In genomic region chr1:177796193-177796939, GRCm38 (mm10) we compare ENCODE assay signal across 7 mouse cellular contexts. TPM values are rescaled to one million over a fixed set of nuclear protein-coding genes. Genes with fewer than 3 reads are reported as not detected.
DNase-seq lines count a peak whose midpoint lies in the region; ATAC-seq lines count a peak whose summit lies in the region.

TSS of gene Adss (minus strand) at chr1:177796511.

- H3K4me3 ChIP-seq in embryonic facial prominence, embryonic 12.5 days, result peak within 1 kb of the TSS; percentile 93
- peak within 1 kb of the TSS; percentile 85 for H3K4me3 ChIP-seq in limb, embryonic 11.5 days (ENCODE audit: low read depth, low read length)
- peak within 1 kb of the TSS; percentile 91 for H3K4me3 ChIP-seq in midbrain, embryonic 14.5 days (replicated peaks; ENCODE audit: low read depth, low read length)

- H3K4me2 ChIP-seq in embryonic facial prominence, embryonic 12.5 days (replicated peaks), result peak within 1 kb of the TSS; percentile 68
- peak within 1 kb of the TSS; percentile 70 for H3K4me2 ChIP-seq in limb, embryonic 11.5 days (ENCODE audit: low read depth, severe bottlenecking)
- peak within 1 kb of the TSS; percentile 69 for H3K4me2 ChIP-seq in midbrain, embryonic 14.5 days (ENCODE audit: low read length)

- no peaks in the 10 kb centered on the region for H3K9me3 ChIP-seq in embryonic facial prominence, embryonic 12.5 days
- H3K9me3 ChIP-seq in limb, embryonic 11.5 days (ENCODE audit: control insufficient read depth, low read length), result no peaks in the 10 kb centered on the region
- H3K9me3 ChIP-seq in midbrain, embryonic 14.5 days (ENCODE audit: control insufficient read depth, low read length), result no peaks in the 10 kb centered on the region

- H3K36me3 ChIP-seq in embryonic facial prominence, embryonic 12.5 days, result no peaks in the 10 kb centered on the region
- H3K36me3 ChIP-seq in limb, embryonic 11.5 days (ENCODE audit: control insufficient read depth, insufficient read depth, low read length), result no peaks in the 10 kb centered on the region
- H3K36me3 ChIP-seq in midbrain, embryonic 14.5 days (ENCODE audit: control insufficient read depth, insufficient read depth, low read length), result no peaks in the 10 kb centered on the region

- H3K4me1 ChIP-seq in embryonic facial prominence, embryonic 12.5 days, result peaks cover 10% of the 10 kb centered on the region; the same call in 1 of the 2 replicates
- no peaks in the 10 kb centered on the region for H3K4me1 ChIP-seq in limb, embryonic 11.5 days (ENCODE audit: control insufficient read depth, insufficient read depth, low read length)
- H3K4me1 ChIP-seq in midbrain, embryonic 14.5 days (ENCODE audit: control insufficient read depth, insufficient read depth, low read length), result peaks cover 17% of the 10 kb centered on the region

- peak; percentile 100 for ATAC-seq in embryonic facial prominence, embryonic 12.5 days (ENCODE audit: insufficient number of reproducible peaks, insufficient read depth, low FRiP score, low TSS enrichment)
- peak; percentile 100 for ATAC-seq in limb, embryonic 11.5 days (ENCODE audit: insufficient number of reproducible peaks, low FRiP score, low TSS enrichment, low read depth)
- peak; percentile 99 for ATAC-seq in midbrain, embryonic 14.5 days (ENCODE audit: low FRiP score, low TSS enrichment)

- H3K9ac ChIP-seq in embryonic facial prominence, embryonic 12.5 days, result peak within 1 kb of the TSS; percentile 80
- H3K9ac ChIP-seq in limb, embryonic 11.5 days (ENCODE audit: low read length), result peak within 1 kb of the TSS; percentile 93
- peak within 1 kb of the TSS; percentile 80 for H3K9ac ChIP-seq in midbrain, embryonic 14.5 days (replicated peaks; ENCODE audit: low read length)

- WGBS in embryonic facial prominence, embryonic 12.5 days, result under 1% methylated on average over 63 of the region's 64 CpGs
- under 1% methylated on average over 49 of the region's 64 CpGs for WGBS in limb, embryonic 11.5 days
- 1% methylated on average over 54 of the region's 64 CpGs for WGBS in midbrain, embryonic 14.5 days

- peak within 1 kb of the TSS; percentile 95 for H3K27ac ChIP-seq in embryonic facial prominence, embryonic 12.5 days
- peak within 1 kb of the TSS; percentile 90 for H3K27ac ChIP-seq in limb, embryonic 11.5 days (replicated peaks; ENCODE audit: low read depth, low read length)
- peak within 1 kb of the TSS; percentile 80 for H3K27ac ChIP-seq in midbrain, embryonic 14.5 days (replicated peaks; ENCODE audit: low read depth, low read length)

- H3K27me3 ChIP-seq in embryonic facial prominence, embryonic 12.5 days, result no peaks in the 10 kb centered on the region
- no peaks in the 10 kb centered on the region for H3K27me3 ChIP-seq in limb, embryonic 11.5 days (ENCODE audit: control insufficient read depth, insufficient read depth, low read length)
- H3K27me3 ChIP-seq in midbrain, embryonic 14.5 days (ENCODE audit: control insufficient read depth, insufficient read depth, low read length), result no peaks in the 10 kb centered on the region

- peak; percentile 99 for DNase-seq in adrenal gland, postnatal 25 days
- DNase-seq in heart, adult 11 months, result peak; percentile 100
- DNase-seq in kidney, adult 18-20 months, result peak; percentile 99
- DNase-seq in limb, embryonic 11.5 days (ENCODE audit: low spot score), result peak; percentile 98
- peak; percentile 99 for DNase-seq in midbrain, embryonic 14.5 days
- peak; percentile 98 to 99 for DNase-seq in spleen, adult 18-20 months

RNA-seq across cellular contexts. Expression of gene Adss, which starts in this region (rescaled TPM):
- total RNA-seq in adrenal gland, postnatal 25 days (2021), result 67.7 and 72.6 TPM in 2 replicates
- polyA plus RNA-seq in embryonic facial prominence, embryonic 12.5 days (2016; fragmentation: Nextera tagmentation; extraction: Ambion mirVana), result 59.2 and 63.6 TPM in 2 replicates
- 70.2 and 72.6 TPM in 2 replicates for polyA plus RNA-seq in limb, embryonic 11.5 days (2014; fragmentation: Nextera tagmentation; extraction: Ambion mirVana)
- polyA plus RNA-seq in midbrain, embryonic 14.5 days (2014; fragmentation: Nextera tagmentation; extraction: Ambion mirVana), result 47.0 and 54.3 TPM in 2 replicates

Comparison
In these comparisons a context has a peak if more than half of its experiments do, and no peak if none do; other contexts are left out.
1. Peak in every context shown above with its lines: DNase-seq, ATAC-seq, H3K4me3 ChIP-seq and H3K27ac ChIP-seq.